Mouse (Mus musculus) cerebellum, postnatal 4 days (tissue): ENCODE measurements around the gene Vangl1.
"Not testable (repeated sequence)": the region's sequence is repeated elsewhere in the genome, so short reads cannot be mapped to it uniquely, and the experiment has no call there.

Experiments
- DNase-seq, 2 experiments: peaks; one replicate each; pipeline ENCODE4 v3.0.0; 2022; ENCODE audit warnings: low spot score in 2 of 2, mixed read lengths in 1 of 2

Gene Vangl1

GRCm38 (mm10) chr3:102169197-102169905 lies 35.1 kb downstream of the Vangl1 start:
- peak; percentile 63 to 92 for DNase-seq

- no peak for DNase-seq
Observed at GRCm38 (mm10) chr3:102167555-102168210, 36.8 kb downstream of the Vangl1 start.

- no peak for DNase-seq
Observed at GRCm38 (mm10) chr3:102166794-102167193, 37.7 kb downstream of the Vangl1 start.

- no peak for DNase-seq
Observed at GRCm38 (mm10) chr3:102166287-102166620, 38.2 kb downstream of the Vangl1 start.

- no peak for DNase-seq
Observed at GRCm38 (mm10) chr3:102165536-102166286, 38.8 kb downstream of the Vangl1 start.

GRCm38 (mm10) chr3:102164911-102165310 lies 39.6 kb downstream of the Vangl1 start:
- DNase-seq = no peak

GRCm38 (mm10) chr3:102163861-102164260 lies 40.6 kb downstream of the Vangl1 start:
- not testable (repeated sequence) for DNase-seq

- DNase-seq = no peak
Observed at GRCm38 (mm10) chr3:102159423-102160325, 44.8 kb downstream of the Vangl1 start.

GRCm38 (mm10) chr3:102158759-102159422 lies 45.6 kb downstream of the Vangl1 start:
- no peak for DNase-seq

GRCm38 (mm10) chr3:102157652-102158051 lies 46.8 kb downstream of the Vangl1 start:
- DNase-seq = no peak

GRCm38 (mm10) chr3:102156737-102157136 lies 47.8 kb downstream of the Vangl1 start:
- DNase-seq = no peak

GRCm38 (mm10) chr3:102154107-102154506 lies 50.4 kb downstream of the Vangl1 start:
- no peak for DNase-seq

GRCm38 (mm10) chr3:102152872-102153271 lies 51.6 kb downstream of the Vangl1 start:
- DNase-seq = no peak

GRCm38 (mm10) chr3:102152471-102152870 lies 52.0 kb downstream of the Vangl1 start:
- no peak for DNase-seq

- DNase-seq = no peak
Observed at GRCm38 (mm10) chr3:102151850-102152249, 52.6 kb downstream of the Vangl1 start.

- DNase-seq = no peak
Observed at GRCm38 (mm10) chr3:102149941-102150340, 54.6 kb downstream of the Vangl1 start.

- no peak for DNase-seq
Observed at GRCm38 (mm10) chr3:102147189-102147588, 57.3 kb downstream of the Vangl1 start.

- DNase-seq = no peak
Observed at GRCm38 (mm10) chr3:102146428-102146827, 58.1 kb downstream of the Vangl1 start.

GRCm38 (mm10) chr3:102145645-102146386 lies 58.7 kb downstream of the Vangl1 start:
- DNase-seq = no peak

GRCm38 (mm10) chr3:102144401-102144800 lies 60.1 kb downstream of the Vangl1 start:
- no peak for DNase-seq
